Mouse (Mus musculus) hematopoietic stem cell, adult 5-6 weeks (primary cell): ENCODE results near the gene Emg1. TPM values are rescaled to one million over a fixed set of nuclear protein-coding genes. Genes with fewer than 3 reads are reported as not detected.

Experiments
- ATAC-seq, 2 experiments: fragments of 125-278 bp in 1 of 2; replicated peaks in 1 of 2; 2 replicates each; pipeline ENCODE4 v1.8.0; 2016 to 2017; ENCODE audit warnings: inconsistent platforms in 2 of 2, mild to moderate bottlenecking in 2 of 2, moderate number of reproducible peaks in 2 of 2, low read depth in 1 of 2, moderate TSS enrichment in 1 of 2; ENCODE audit not compliant: low FRiP score in 2 of 2, poor library complexity in 2 of 2, severe bottlenecking in 2 of 2, insufficient read depth in 1 of 2, low TSS enrichment in 1 of 2
- total RNA-seq: library from RNA; stranded (forward); fragments of 172-1452, 232-1000 nt; gene quantifications from 2 replicates; pipeline ENCODE4 v1.2.3, GENCODE M21; 2017

Emg1 gene
- total RNA-seq, 1 experiment from 2014 or later, result 203 TPM

DNA sequence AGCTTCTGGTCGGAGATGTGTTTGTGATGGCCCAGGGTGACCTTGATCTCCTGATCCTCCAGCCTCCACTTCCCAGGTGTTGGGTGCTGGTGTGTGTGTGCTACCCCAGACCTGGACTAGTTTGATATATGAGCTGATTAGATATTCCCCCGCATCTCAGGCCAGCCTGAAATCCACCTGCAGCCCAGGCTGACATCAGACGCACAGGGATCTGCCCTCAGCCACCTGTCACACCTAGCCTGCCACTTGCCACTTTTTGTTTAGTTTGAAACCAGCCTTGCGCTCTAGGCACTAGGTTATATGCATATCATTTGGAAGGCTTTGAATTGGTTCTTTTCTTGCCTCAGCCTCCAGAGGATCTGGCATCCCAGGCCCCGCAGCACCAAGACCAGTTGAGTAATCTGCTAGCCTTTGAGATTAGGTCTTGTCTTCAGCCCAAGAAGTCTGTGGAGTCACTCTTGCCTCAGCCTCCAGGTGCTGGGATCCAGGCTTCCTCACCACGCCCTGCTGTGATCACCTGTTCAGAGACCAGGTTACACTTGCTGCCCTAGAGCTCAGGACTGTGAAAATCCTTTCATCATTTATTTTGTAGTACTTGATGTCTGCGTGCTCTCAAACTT lies 41.6 kb downstream of the Emg1 start:
- ATAC-seq, result no peak

DNA sequence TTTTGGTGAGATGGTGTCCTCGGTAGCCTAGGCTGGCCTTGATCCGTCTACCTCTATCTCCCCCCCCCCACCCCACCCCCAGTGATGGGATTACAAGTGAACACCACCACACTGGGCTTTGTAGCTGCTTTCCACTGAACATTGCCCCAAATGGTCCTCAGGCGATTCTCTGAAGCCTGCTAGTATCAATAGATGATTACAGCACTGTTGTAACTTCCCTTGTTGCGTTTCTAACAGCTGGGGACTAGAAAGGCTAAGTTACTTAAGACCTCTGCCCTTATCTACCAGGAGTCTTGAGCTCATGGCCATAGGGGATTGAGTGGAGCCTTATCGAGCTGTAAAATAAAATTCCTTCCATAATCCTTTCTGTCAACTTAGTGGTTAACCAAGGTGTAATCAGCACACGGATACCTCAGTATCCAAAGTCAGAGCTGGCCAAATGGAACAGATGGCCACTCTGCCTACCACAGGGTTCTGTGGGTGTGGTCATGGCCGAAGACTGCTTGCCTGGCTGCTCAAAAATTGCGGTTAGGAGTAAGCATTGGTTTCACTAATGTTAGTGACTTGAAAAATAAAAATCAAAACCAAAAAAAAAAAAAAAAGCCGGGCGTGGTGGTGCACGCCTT lies 42.6 kb downstream of the Emg1 start:
- ATAC-seq, result no peak

DNA sequence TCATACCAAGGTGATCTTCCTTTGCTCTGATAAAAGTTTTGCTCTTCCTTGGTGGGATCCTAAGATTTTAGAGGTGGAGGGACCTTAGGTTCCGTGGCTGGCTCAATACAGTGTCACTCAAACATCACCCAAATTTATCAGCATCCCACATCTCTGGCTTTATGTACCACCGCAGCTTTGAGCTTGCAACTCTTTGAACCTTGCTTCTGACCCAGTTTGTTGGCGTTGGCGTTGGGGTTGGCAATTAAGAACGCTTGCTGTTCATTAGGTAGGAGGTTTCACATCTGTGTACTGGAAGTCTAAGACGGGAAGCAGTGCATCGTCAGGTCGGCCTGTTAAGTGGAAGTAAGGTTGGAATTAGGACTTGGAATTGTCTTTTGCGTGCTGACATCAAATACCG lies 47.0 kb downstream of the Emg1 start:
- no peak for ATAC-seq

DNA sequence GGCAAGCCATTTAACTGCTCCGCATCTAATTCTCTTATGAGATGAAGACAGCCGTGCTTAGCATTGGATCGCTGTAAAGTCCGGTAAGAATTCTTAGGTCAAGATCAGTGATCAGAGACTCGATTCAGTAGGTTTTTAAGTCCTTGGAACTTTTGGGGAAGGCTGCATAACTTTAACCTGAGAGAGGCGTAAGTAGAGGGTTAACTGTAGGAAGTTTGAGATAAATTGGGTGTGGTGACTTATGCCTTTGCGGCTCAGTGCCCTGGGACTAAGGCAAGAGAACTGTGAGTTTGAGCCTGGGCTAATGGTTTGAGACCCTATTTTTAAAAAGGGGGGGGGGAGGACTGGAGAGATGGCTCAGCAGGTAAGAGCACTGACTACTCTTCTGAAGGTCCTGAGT lies 47.7 kb downstream of the Emg1 start:
- ATAC-seq, result no peak

DNA sequence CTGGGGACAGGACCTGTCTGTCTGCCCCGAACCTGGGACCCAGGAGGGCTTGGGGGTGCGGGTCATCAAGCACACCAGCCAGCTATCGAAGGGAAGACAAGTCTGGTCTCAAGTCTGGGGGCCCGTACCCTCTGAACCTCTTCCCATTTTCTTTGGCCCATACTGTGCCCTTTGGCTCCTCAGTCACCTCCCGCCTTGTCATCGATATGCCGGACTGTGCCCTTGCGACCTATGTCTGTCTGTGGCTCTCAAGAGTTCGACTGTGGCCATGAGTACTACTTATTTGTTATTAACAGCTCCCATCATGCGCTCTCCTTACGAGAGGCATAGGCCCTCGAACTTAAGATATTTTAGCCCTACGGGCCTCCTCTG lies 48.6 kb downstream of the Emg1 start:
- ATAC-seq, result no peak

DNA sequence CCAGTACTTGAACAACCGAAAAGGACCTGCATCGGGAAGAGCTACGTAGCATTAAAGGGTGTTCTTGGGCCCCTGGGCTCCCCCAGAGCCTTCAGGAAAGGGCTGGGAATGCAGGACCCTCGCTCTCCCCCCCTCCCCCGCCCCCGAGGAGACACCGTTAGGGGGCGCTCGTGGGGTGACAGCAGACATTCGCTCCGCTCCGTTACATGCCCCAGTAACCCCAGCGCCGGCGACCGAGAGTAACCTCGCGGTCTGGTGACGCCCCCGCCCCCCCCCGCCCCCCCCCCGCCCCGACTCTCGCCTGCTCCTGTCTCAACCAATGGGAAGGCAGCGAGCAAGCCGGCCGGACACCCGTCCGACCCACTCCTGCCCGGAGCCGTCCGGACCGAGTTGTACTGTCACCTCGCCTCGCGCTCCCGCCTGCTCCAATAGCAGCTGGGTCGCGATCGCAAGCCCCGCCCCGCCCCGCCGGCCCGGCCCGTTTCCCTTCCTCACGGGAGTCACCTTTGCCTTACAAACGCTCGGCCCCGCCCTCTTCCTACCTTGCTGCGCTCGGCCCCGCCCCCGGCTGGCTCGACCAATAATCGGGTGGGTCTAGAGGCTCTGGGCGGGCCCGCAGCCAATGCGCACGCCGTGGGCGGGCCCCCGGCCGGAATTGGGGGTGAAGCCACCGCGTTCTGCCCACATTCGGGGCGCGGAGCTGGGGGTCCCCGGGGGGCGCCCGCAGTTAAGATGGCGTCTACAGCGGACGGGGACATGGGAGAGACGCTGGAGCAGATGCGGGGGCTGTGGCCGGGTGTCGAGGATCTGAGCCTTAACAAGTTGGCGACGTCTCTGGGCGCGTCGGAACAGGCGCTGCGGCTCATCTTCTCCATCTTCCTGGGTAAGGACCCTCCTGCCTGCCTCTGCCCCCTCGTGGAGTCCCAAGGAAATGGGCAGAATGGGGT lies 49.2 kb downstream of the Emg1 start, which contains the start of gene Lpcat3:
Lpcat3 (plus strand) TSS at position 551 of the 947 bp plus-strand sequence.
- peak; percentile 92 to 96 for ATAC-seq

DNA sequence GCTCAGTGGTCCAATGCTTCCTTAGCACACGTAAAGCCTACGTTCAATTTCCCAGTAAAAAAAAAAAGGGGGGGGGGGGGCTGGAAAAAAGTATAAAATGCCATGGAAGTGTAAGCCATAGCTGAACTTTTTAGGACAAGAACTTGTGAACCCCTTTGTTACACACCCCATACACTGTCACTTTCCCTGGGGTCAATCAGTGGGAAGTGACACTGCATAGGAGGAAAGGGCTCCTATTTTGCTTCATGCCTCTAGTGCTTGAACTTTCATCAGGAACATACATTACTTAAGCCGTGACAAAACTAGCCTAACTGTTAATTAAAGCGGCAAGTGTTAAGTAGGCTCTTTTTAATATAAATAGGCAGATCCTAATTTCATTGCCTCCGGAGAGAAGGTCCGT lies 50.0 kb downstream of the Emg1 start:
- no peak for ATAC-seq

DNA sequence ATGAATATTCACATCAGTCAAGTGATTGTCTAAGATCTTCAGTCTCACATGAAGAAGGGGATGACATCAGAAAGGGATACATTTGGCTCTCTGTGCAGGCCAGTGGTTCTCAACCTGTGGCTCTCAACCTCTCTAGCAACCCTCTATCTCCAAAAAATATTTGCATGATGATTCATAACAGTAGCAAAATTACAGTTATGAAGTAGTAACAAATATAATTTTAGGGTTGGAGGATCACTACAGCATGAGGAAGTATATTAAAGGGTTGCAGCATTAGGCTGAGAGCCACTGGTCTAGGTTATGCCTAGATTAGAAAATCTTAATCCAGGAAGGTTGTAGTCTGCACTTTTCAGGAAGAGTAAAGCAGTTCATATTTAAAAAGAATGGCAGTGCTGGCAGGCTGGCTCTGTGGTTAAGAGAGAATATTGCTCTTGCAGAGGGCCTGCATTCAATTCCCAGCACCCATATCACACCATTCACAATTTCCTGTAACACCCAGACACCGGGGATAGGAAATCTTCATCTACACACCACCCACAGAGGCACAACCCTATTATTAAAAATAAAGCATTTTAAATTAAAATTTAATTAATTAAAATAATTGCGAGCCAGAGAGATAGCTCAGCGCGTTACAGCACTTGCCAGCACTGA lies 50.7 kb downstream of the Emg1 start:
- ATAC-seq, result no peak

DNA sequence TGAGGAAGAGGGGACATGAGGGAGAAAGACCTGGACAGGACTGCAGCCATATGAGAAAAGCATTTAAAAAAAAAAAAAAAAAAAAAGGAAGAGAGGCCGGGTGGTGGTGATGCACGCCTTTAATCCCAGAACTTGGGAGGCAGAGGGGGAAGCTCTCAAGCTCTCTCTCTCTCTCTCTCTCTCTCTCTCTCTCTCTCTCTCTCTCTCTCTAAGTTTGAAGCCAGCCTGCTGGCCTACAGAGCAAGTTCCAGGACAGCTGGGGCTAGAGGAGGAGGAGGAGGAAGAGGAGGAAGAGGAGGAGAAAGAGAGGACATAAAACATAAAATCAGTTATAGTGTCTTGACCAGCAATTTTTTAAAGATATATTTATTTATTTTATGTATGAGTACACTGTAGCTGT lies 53.9 kb downstream of the Emg1 start:
- no peak for ATAC-seq

DNA sequence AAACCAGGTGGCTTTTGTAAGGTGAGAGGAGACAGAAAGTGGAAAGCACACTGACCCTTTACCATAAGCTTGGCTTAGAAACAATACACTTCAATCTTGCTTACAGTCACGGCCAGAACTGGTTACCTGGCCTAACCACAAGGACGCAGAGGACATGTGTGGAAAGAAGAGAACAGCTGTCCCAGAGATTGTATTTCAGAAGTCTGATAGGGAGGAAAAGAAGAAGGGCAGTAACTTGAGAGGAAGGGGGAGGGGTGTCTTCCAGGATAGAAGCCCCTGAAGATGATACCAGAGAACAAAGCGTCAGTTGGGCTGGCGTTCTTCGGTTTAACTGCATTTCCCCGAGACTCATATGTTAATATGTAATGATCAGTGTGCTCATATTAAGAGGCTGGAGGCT lies 56.1 kb downstream of the Emg1 start:
- no peak for ATAC-seq

Other genes with a start within 250 kb of the Emg1 start
- gene Clstn3, start 247.4 kb downstream of the Emg1 start, total RNA-seq, result 13.4 and 23.8 TPM in 2 replicates
- gene C1rl, start 219.1 kb downstream of the Emg1 start, total RNA-seq, result 6.6 and 8.1 TPM in 2 replicates
- 11.0 and 13.7 TPM in 2 replicates for gene C1ra, start 199.8 kb downstream of the Emg1 start, total RNA-seq
- gene C1s1, start 169.8 kb downstream of the Emg1 start, total RNA-seq, result not detected in 2 replicates
- not detected in 2 replicates for gene C1rb, start 141.9 kb downstream of the Emg1 start, total RNA-seq
- not detected in 2 replicates for gene C1s2, start 76.1 kb downstream of the Emg1 start, total RNA-seq
- gene Lpcat3, start 49.2 kb downstream of the Emg1 start, total RNA-seq, result 28.5 and 29.6 TPM in 2 replicates
- 252 and 265 TPM in 2 replicates for gene Phb2, start 158 bp upstream of the Emg1 start, total RNA-seq
- 476 and 523 TPM in 2 replicates for gene Ptpn6, start 26.5 kb upstream of the Emg1 start, total RNA-seq
- 189 and 215 TPM in 2 replicates for gene Grcc10, start 29.2 kb upstream of the Emg1 start, total RNA-seq
- not detected in 2 replicates for gene Gm45234, start 43.8 kb upstream of the Emg1 start, total RNA-seq
- 5.9 and 6.0 TPM in 2 replicates for gene Atn1, start 44.3 kb upstream of the Emg1 start, total RNA-seq
- gene Eno2, start 57.5 kb upstream of the Emg1 start, total RNA-seq, result 2.6 and 5.6 TPM in 2 replicates
- gene Lrrc23, start 67.5 kb upstream of the Emg1 start, total RNA-seq, result 1.1 and 3.3 TPM in 2 replicates
- gene Spsb2, start 96.5 kb upstream of the Emg1 start, total RNA-seq, result 5.3 and 11.0 TPM in 2 replicates
- 193 and 201 TPM in 2 replicates for gene Tpi1, start 102.1 kb upstream of the Emg1 start, total RNA-seq
- 55.3 and 78.1 TPM in 2 replicates for gene Usp5, start 117.3 kb upstream of the Emg1 start, total RNA-seq
- gene Cdca3, start 117.4 kb upstream of the Emg1 start, total RNA-seq, result 62.0 and 98.2 TPM in 2 replicates
- not detected in 2 replicates for gene Gnb3, start 128.1 kb upstream of the Emg1 start, total RNA-seq
- gene P3h3, start 145.6 kb upstream of the Emg1 start, total RNA-seq, result 14.5 and 24.3 TPM in 2 replicates
- 0.15 TPM in 1 of 2 replicates, not detected in the other for gene Gpr162, start 151.8 kb upstream of the Emg1 start, total RNA-seq
- gene Cd4, start 176.0 kb upstream of the Emg1 start, total RNA-seq, result 5.8 and 10.0 TPM in 2 replicates
- 3.8 and 9.1 TPM in 2 replicates for gene Lag3, start 199.5 kb upstream of the Emg1 start, total RNA-seq
- gene Ptms, start 207.9 kb upstream of the Emg1 start, total RNA-seq, result 121 and 123 TPM in 2 replicates
- 54.2 and 67.4 TPM in 2 replicates for gene Mlf2, start 219.2 kb upstream of the Emg1 start, total RNA-seq